Mouse (Mus musculus): ENCODE data around the gene Ash1l. TPM values are rescaled to one million over a fixed set of nuclear protein-coding genes. Genes with fewer than 3 reads are reported as not detected.
"Not testable (repeated sequence)": the region's sequence is repeated elsewhere in the genome, so short reads cannot be mapped to it uniquely, and the experiment has no call there.

Gene Ash1l
- polyA plus RNA-seq, 1 experiment from 2014 or later, result 24.6 TPM

GRCm38 (mm10) chr3:88949786-88950575 is 441 bp upstream of the Ash1l start:
- Histone ChIP-seq H3K27ac (ENCODE audit: low read length) (peak overlapping the region; percentile 99), H3K9me3 (ENCODE audit: control insufficient read depth, low read length) (no peaks in the 10 kb centered on the region), H3K4me3 (replicated peaks; ENCODE audit: low read length) (peak overlapping the region; percentile 99), H3K9ac (replicated peaks; ENCODE audit: low read depth, low read length) (peak overlapping the region; percentile 96), H3K36me3 (ENCODE audit: control insufficient read depth, insufficient read depth) (no peaks in the 10 kb centered on the region), H3K4me2 (ENCODE audit: low read length) (peak overlapping the region; percentile 63), H3K27me3 (replicated peaks; ENCODE audit: control insufficient read depth, insufficient read depth, low read length) (no peaks in the 10 kb centered on the region), H3K4me1 (replicated peaks; ENCODE audit: control insufficient read depth, insufficient read depth, low read length) (peaks cover 36% of the 10 kb centered on the region)
- peak; percentile 91 for ATAC-seq
- under 1% methylated on average over 70 of the region's 92 CpGs for WGBS

- no peaks in the 10 kb centered on the region for H3K9me3 ChIP-seq (ENCODE audit: control insufficient read depth, low read length)
- H3K4me2 ChIP-seq (ENCODE audit: low read length), result peak overlapping the region; percentile 76
- H3K36me3 ChIP-seq (ENCODE audit: control insufficient read depth, insufficient read depth), result no peaks in the 10 kb centered on the region
- 1% methylated on average over 5 of the region's 5 CpGs for WGBS
- H3K4me3 ChIP-seq (replicated peaks; ENCODE audit: low read length), result peak overlapping the region; percentile 99
- no peak for ATAC-seq
- H3K27ac ChIP-seq (ENCODE audit: low read length), result peak overlapping the region; percentile 99
- no peaks in the 10 kb centered on the region for H3K27me3 ChIP-seq (replicated peaks; ENCODE audit: control insufficient read depth, insufficient read depth, low read length)
- H3K9ac ChIP-seq (replicated peaks; ENCODE audit: low read depth, low read length), result peak overlapping the region; percentile 96
- peaks cover 36% of the 10 kb centered on the region for H3K4me1 ChIP-seq (replicated peaks; ENCODE audit: control insufficient read depth, insufficient read depth, low read length)
Observed at GRCm38 (mm10) chr3:88951327-88951800, 942 bp downstream of the Ash1l start.

DNA sequence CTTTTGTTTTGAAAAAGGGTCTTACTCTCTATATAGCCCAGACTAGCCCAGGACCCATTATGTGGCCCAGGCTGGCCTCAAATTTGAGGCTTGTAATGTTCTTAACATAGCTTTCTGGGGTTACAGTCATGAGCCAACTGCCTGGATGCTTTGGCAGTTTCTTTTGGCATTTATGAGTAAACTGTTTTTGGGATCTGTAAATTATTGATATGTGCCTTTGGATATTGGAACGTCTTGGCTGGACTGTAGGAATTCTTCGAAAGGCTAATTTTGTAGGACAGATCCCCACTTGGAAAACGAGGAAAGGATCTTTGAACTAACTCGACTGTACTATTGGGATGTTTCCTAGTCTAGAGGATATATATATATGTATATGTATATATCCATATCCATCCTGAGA is 2.8 kb downstream of the Ash1l start:
- WGBS, result 85% methylated on average over 4 of the region's 4 CpGs
- no peak overlapping the region for H3K4me3 ChIP-seq (replicated peaks; ENCODE audit: low read length)
- peaks cover 27% of the 10 kb centered on the region for H3K4me1 ChIP-seq (replicated peaks; ENCODE audit: control insufficient read depth, insufficient read depth, low read length)
- no peak overlapping the region for H3K27ac ChIP-seq (ENCODE audit: low read length)
- H3K9me3 ChIP-seq (ENCODE audit: control insufficient read depth, low read length), result no peaks in the 10 kb centered on the region
- H3K27me3 ChIP-seq (replicated peaks; ENCODE audit: control insufficient read depth, insufficient read depth, low read length), result no peaks in the 10 kb centered on the region
- no peaks in the 10 kb centered on the region for H3K36me3 ChIP-seq (ENCODE audit: control insufficient read depth, insufficient read depth)
- H3K4me2 ChIP-seq (ENCODE audit: low read length), result no peak overlapping the region
- no peak for ATAC-seq
- H3K9ac ChIP-seq (replicated peaks; ENCODE audit: low read depth, low read length), result no peak overlapping the region

GRCm38 (mm10) chr3:88953736-88954135 is 3.3 kb downstream of the Ash1l start:
- no peaks in the 10 kb centered on the region for H3K9me3 ChIP-seq (ENCODE audit: control insufficient read depth, low read length)
- no peak overlapping the region for H3K27ac ChIP-seq (ENCODE audit: low read length)
- H3K9ac ChIP-seq (replicated peaks; ENCODE audit: low read depth, low read length), result no peak overlapping the region
- H3K27me3 ChIP-seq (replicated peaks; ENCODE audit: control insufficient read depth, insufficient read depth, low read length), result no peaks in the 10 kb centered on the region
- no peak for ATAC-seq
- no peaks in the 10 kb centered on the region for H3K36me3 ChIP-seq (ENCODE audit: control insufficient read depth, insufficient read depth)
- H3K4me3 ChIP-seq (replicated peaks; ENCODE audit: low read length), result no peak overlapping the region
- peaks cover 22% of the 10 kb centered on the region for H3K4me1 ChIP-seq (replicated peaks; ENCODE audit: control insufficient read depth, insufficient read depth, low read length)
- H3K4me2 ChIP-seq (ENCODE audit: low read length), result no peak overlapping the region

DNA sequence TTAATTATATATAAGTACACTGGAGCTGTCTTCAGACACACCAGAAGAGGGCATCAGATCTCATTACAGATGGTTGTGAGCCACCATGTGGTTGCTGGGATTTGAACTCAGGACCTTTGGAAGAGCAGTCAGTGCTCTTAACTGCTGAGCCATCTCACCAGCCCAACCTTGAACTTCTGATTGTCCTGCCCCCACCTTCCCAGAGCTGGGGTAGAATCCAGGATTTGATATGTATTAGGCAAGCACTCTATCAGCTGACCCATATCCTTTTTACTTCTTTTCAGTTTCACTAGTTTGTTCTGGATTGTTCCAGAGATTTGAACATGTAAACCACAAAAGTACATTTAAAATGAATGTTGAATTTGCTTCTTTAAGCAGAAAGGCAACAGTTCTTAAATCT is 12.8 kb downstream of the Ash1l start:
- not testable (repeated sequence) for H3K36me3 ChIP-seq (ENCODE audit: control insufficient read depth, insufficient read depth); H3K27me3 ChIP-seq (replicated peaks; ENCODE audit: control insufficient read depth, insufficient read depth, low read length); H3K4me3 ChIP-seq (replicated peaks; ENCODE audit: low read length); H3K9ac ChIP-seq (replicated peaks; ENCODE audit: low read depth, low read length); H3K4me1 ChIP-seq (replicated peaks; ENCODE audit: control insufficient read depth, insufficient read depth, low read length); ATAC-seq; H3K4me2 ChIP-seq (ENCODE audit: low read length); H3K27ac ChIP-seq (ENCODE audit: low read length); H3K9me3 ChIP-seq (ENCODE audit: control insufficient read depth, low read length)

DNA sequence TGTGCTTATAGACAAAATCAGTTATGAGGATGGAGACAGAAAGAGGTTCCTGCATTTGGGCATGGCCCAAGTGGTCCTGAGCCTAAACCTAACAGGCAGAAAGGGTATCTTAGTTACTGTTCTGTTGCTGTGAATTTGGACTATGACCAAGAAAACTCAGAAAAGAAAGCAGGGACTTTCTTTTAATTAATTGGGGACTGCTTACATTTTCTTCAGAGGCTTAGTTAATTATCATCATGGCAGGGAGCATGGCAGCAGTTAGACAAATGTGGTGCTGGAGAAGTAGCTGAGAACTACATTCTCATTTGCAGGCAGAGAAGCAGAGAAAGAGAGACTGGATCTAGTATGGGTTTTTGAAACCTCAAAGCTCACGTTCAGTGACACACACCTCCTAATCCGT is 24.6 kb downstream of the Ash1l start:
- no peak overlapping the region for H3K4me3 ChIP-seq (replicated peaks; ENCODE audit: low read length)
- no peaks in the 10 kb centered on the region for H3K27me3 ChIP-seq (replicated peaks; ENCODE audit: control insufficient read depth, insufficient read depth, low read length)
- peak overlapping the region; percentile 39; the same call in 1 of the 2 replicates for H3K27ac ChIP-seq (ENCODE audit: low read length)
- 0 out of 2 replicates have a peak, but pooled peaks cover 2% of the 10 kb centered on the region for H3K36me3 ChIP-seq (ENCODE audit: control insufficient read depth, insufficient read depth)
- H3K9me3 ChIP-seq (ENCODE audit: control insufficient read depth, low read length), result no peaks in the 10 kb centered on the region
- peak; percentile 62 for ATAC-seq
- H3K9ac ChIP-seq (replicated peaks; ENCODE audit: low read depth, low read length), result no peak overlapping the region
- H3K4me2 ChIP-seq (ENCODE audit: low read length), result no peak overlapping the region
- WGBS, result 30% methylated on average over 2 of the region's 2 CpGs
- H3K4me1 ChIP-seq (replicated peaks; ENCODE audit: control insufficient read depth, insufficient read depth, low read length), result peaks cover 13% of the 10 kb centered on the region

DNA sequence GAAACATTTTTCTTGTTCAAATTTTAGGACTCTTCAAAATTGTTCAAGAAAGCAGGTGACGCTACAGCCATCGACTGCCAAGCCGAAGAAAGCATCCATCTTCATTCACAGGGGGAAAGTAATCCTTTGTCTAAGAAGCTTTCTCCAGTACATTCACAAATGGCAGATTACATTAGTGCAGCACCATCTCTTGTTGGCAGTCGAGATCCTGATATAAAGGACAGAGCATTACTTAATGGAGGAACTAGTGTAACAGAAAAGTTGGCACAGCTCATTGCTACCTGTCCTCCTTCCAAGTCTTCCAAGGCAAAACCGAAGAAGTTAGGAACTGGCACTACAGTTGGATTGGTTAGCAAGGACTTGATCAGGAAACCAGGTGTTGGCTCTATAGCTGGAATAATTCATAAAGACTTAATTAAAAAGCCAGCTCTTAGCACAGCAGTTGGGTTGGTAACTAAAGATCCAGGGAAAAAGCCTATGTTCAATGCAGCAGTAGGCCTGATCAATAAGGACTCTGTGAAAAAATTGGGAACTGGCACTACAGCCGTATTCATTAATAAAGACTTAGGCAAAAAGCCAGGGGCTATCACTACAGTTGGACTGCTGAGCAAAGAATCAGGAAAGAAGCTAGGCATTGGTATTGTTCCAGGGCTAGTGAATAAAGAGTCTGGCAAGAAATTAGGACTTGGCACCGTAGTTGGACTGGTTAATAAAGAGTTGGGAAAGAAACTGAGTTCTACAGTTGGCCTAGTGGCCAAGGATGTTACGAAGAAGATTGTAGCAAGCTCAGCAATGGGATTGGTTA is 31.0 kb downstream of the Ash1l start:
- Histone ChIP-seq H3K9ac (replicated peaks; ENCODE audit: low read depth, low read length) (no peak overlapping the region), H3K36me3 (ENCODE audit: control insufficient read depth, insufficient read depth) (peaks cover 5% of the 10 kb centered on the region; the same call in 1 of the 2 replicates), H3K27ac (ENCODE audit: low read length) (0 out of 2 replicates have a peak overlapping the region, but pooled peaks have one; percentile 10), H3K4me2 (ENCODE audit: low read length) (no peak overlapping the region), H3K4me3 (replicated peaks; ENCODE audit: low read length) (no peak overlapping the region), H3K4me1 (replicated peaks; ENCODE audit: control insufficient read depth, insufficient read depth, low read length) (peaks cover 18% of the 10 kb centered on the region), H3K9me3 (ENCODE audit: control insufficient read depth, low read length) (no peaks in the 10 kb centered on the region), H3K27me3 (replicated peaks; ENCODE audit: control insufficient read depth, insufficient read depth, low read length) (no peaks in the 10 kb centered on the region)
- ATAC-seq, result peak; percentile 67
- WGBS, result 51% methylated on average over 8 of the region's 8 CpGs

GRCm38 (mm10) chr3:88983921-88984381 is 33.5 kb downstream of the Ash1l start:
- peak overlapping the region; percentile 8 for H3K27ac ChIP-seq (ENCODE audit: low read length)
- H3K9me3 ChIP-seq (ENCODE audit: control insufficient read depth, low read length), result no peaks in the 10 kb centered on the region
- H3K9ac ChIP-seq (replicated peaks; ENCODE audit: low read depth, low read length), result no peak overlapping the region
- H3K4me1 ChIP-seq (replicated peaks; ENCODE audit: control insufficient read depth, insufficient read depth, low read length), result peaks cover 18% of the 10 kb centered on the region
- no peak overlapping the region for H3K4me3 ChIP-seq (replicated peaks; ENCODE audit: low read length)
- ATAC-seq, result peak; percentile 85
- no peak overlapping the region for H3K4me2 ChIP-seq (ENCODE audit: low read length)
- peaks cover 5% of the 10 kb centered on the region; the same call in 1 of the 2 replicates for H3K36me3 ChIP-seq (ENCODE audit: control insufficient read depth, insufficient read depth)
- H3K27me3 ChIP-seq (replicated peaks; ENCODE audit: control insufficient read depth, insufficient read depth, low read length), result no peaks in the 10 kb centered on the region
- WGBS, result 29% methylated on average over 4 of the region's 4 CpGs

- ATAC-seq, result no peak
- Histone ChIP-seq H3K9ac (replicated peaks; ENCODE audit: low read depth, low read length) (no peak overlapping the region), H3K4me3 (replicated peaks; ENCODE audit: low read length) (no peak overlapping the region), H3K27ac (ENCODE audit: low read length) (no peak overlapping the region), H3K36me3 (ENCODE audit: control insufficient read depth, insufficient read depth) (no peaks in the 10 kb centered on the region), H3K9me3 (ENCODE audit: control insufficient read depth, low read length) (no peaks in the 10 kb centered on the region), H3K27me3 (replicated peaks; ENCODE audit: control insufficient read depth, insufficient read depth, low read length) (no peaks in the 10 kb centered on the region), H3K4me2 (ENCODE audit: low read length) (no peak overlapping the region), H3K4me1 (replicated peaks; ENCODE audit: control insufficient read depth, insufficient read depth, low read length) (no peaks in the 10 kb centered on the region)
- 85% methylated on average over 2 of the region's 2 CpGs for WGBS
Observed at GRCm38 (mm10) chr3:88992793-88993192, 42.4 kb downstream of the Ash1l start.

All from forebrain, embryonic 16.5 days (tissue).